Mouse (Mus musculus): Measurements from ENCODE around the gene Ppm1a. TPM values are rescaled to one million over a fixed set of nuclear protein-coding genes. Genes with fewer than 3 reads are reported as not detected.
A peak's percentile ranks its signal among the peaks of the same experiment; 100 is the strongest.

Gene Ppm1a
- polyA plus RNA-seq, 1 experiment from 2014 or later = 25.3 TPM

DNA sequence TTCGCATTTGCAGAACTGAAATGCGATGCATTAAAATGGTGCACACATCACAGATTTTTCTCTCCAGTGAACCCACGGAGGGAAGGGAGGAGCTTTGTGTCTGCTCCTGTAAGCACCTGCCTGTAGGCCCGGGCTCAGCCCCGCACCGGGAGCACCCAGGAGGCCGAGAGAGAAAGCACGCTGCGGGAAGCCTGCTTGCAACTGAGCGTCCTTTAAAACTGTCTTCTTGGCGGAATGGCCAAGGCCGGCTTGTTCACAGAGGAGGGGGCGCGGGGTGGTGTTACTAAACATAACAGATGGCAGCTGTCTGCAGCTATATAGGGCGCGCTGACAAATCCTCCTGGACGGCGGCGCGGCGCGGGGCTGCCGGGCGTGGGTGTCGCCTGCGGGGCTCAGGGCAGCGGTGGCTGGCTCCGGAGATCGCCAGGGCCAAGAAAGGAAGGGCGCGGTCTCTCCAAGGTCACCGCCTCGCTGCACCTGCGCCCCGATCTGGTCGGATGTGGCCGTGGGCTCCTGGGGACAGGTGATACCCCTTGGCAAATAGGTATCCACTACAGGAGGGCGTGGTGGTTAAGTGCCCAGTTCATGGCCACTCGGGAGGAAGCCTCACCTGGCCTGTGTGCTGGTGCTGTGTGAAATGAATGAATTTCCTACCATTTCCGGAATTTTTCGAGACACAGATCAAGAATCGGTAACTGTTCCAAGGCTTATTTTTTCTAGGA is 74.6 kb downstream of the Ppm1a start:
- ATAC-seq (ENCODE audit: low FRiP score, low TSS enrichment) = peak; percentile 57; the same call in 1 of the 2 replicates
- H3K27ac ChIP-seq (ENCODE audit: low read length) = no peak overlapping the region
- 6% methylated on average over 37 of the region's 42 CpGs for WGBS

DNA sequence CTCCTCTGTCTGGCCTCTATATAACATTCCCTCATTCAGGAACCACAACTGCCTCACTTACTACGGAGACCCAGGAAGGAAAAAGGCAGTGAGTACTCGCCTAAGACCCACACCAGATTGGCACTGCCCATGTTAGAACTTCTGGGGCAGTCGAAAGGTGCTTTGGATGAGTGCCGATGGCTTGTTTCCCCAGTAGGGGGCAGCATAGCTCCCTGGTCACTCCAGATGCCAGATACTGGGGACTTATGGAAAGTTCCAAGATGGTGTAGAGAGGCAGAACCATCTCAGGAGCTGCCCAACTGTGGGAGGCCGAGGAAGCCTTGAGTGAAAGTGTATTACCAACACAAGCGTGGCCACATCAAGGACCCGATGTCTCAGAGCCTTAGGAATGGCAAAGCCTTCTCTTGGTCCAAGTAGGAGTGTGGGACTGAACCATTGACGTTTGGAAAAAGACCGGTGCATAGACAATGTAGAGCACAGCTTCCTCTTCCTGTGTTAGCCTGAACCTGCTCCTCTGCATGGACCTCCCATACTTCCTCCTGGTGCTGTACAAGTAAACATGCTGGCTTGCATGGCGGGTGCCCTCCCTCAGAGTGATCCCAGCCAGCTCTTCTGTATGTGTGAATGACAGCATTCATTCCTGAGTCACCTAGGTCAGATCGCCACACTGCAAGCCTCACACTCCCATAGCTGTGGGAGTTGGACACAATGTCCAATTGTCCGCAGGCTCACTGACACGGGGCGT is 77.7 kb downstream of the Ppm1a start:
- peaks cover 8% of the 10 kb centered on the region for H3K4me1 ChIP-seq (ENCODE audit: insufficient read depth, low read length)
- ATAC-seq (ENCODE audit: low FRiP score, low TSS enrichment) = no peak
- no peak overlapping the region for H3K4me2 ChIP-seq (replicated peaks; ENCODE audit: low read depth, low read length)
- no peaks in the 10 kb centered on the region for H3K9me3 ChIP-seq (ENCODE audit: low read length)
- peaks cover 25% of the 10 kb centered on the region for H3K27me3 ChIP-seq (ENCODE audit: insufficient read depth, low read length)
- WGBS = 77% methylated on average over 14 of the region's 14 CpGs
- no peaks in the 10 kb centered on the region for H3K36me3 ChIP-seq (ENCODE audit: insufficient read depth, low read length)
- no peak overlapping the region for H3K27ac ChIP-seq (ENCODE audit: low read length)
- no peak overlapping the region for H3K4me3 ChIP-seq (ENCODE audit: low read length)
- H3K9ac ChIP-seq (replicated peaks; ENCODE audit: low read length) = no peak overlapping the region

More for the DNA sequence above, 74.6 kb downstream of the Ppm1a start:
- H3K4me1 ChIP-seq (ENCODE audit: insufficient read depth, low read length) = peaks cover 8% of the 10 kb centered on the region
- H3K4me3 ChIP-seq (ENCODE audit: low read length) = peak overlapping the region; percentile 41
- peaks cover 25% of the 10 kb centered on the region for H3K27me3 ChIP-seq (ENCODE audit: insufficient read depth, low read length)
- no peaks in the 10 kb centered on the region for H3K36me3 ChIP-seq (ENCODE audit: insufficient read depth, low read length)
- H3K9ac ChIP-seq (replicated peaks; ENCODE audit: low read length) = peak overlapping the region; percentile 55
- H3K4me2 ChIP-seq (replicated peaks; ENCODE audit: low read depth, low read length) = peak overlapping the region; percentile 64
- H3K9me3 ChIP-seq (ENCODE audit: low read length) = no peaks in the 10 kb centered on the region

DNA sequence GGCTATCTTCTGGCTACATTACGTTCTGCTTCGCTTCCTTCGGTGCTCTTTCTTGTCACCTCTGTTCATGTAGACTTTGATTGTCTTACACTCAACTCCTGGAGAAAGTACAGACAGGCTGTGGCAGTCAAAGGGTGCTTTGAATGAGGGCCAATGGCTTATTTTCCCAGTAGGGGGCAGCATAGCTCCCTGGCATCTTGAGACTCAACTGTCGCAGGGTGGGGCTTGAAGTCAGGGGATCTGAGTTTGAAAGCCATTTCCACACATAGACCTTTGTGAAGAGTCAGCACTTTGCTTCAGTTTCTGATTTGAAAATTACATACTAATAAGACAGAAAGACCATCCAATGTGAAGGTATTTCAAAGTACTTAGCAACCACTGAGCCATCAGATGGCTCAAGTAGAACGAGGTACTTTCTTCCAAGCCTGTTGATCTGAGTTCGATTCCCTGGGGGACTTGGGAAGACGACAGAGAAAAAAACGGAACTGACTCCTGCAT is 78.3 kb downstream of the Ppm1a start:
- Histone ChIP-seq H3K9ac (replicated peaks; ENCODE audit: low read length) (no peak overlapping the region), H3K27ac (ENCODE audit: low read length) (no peak overlapping the region), H3K4me3 (ENCODE audit: low read length) (no peak overlapping the region), H3K4me1 (ENCODE audit: insufficient read depth, low read length) (peaks cover 8% of the 10 kb centered on the region), H3K4me2 (replicated peaks; ENCODE audit: low read depth, low read length) (no peak overlapping the region), H3K27me3 (ENCODE audit: insufficient read depth, low read length) (peaks cover 21% of the 10 kb centered on the region), H3K36me3 (ENCODE audit: insufficient read depth, low read length) (no peaks in the 10 kb centered on the region), H3K9me3 (ENCODE audit: low read length) (no peaks in the 10 kb centered on the region)
- ATAC-seq (ENCODE audit: low FRiP score, low TSS enrichment) = no peak
- WGBS = 81% methylated on average over 8 of the region's 8 CpGs

DNA sequence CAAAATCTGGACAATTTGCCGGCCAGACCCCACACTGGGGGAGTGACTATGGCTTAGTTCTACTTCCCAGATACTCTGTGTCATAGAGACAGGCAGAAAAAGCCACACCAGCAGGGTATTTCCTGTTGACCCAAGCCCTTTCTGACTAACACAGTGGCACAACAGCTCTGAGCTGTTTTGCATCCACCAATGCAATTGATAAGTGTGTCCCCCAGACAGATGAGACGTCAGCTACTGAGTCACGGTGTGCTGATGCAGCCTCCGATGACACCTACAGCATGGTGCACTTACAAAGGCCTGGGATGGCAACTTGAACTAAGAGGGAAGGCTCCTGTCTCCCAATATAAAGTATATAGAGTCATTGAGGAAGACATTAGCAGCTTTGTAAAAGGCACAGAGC is 80.0 kb downstream of the Ppm1a start:
- no peak for ATAC-seq (ENCODE audit: low FRiP score, low TSS enrichment)
- 81% methylated on average over 4 of the region's 4 CpGs for WGBS
- H3K9me3 ChIP-seq (ENCODE audit: low read length) = no peaks in the 10 kb centered on the region
- H3K4me2 ChIP-seq (replicated peaks; ENCODE audit: low read depth, low read length) = no peak overlapping the region
- no peaks in the 10 kb centered on the region for H3K36me3 ChIP-seq (ENCODE audit: insufficient read depth, low read length)
- H3K4me1 ChIP-seq (ENCODE audit: insufficient read depth, low read length) = no peaks in the 10 kb centered on the region
- no peak overlapping the region for H3K9ac ChIP-seq (replicated peaks; ENCODE audit: low read length)
- H3K4me3 ChIP-seq (ENCODE audit: low read length) = no peak overlapping the region
- H3K27me3 ChIP-seq (ENCODE audit: insufficient read depth, low read length) = peaks cover 7% of the 10 kb centered on the region
- no peak overlapping the region for H3K27ac ChIP-seq (ENCODE audit: low read length)

DNA sequence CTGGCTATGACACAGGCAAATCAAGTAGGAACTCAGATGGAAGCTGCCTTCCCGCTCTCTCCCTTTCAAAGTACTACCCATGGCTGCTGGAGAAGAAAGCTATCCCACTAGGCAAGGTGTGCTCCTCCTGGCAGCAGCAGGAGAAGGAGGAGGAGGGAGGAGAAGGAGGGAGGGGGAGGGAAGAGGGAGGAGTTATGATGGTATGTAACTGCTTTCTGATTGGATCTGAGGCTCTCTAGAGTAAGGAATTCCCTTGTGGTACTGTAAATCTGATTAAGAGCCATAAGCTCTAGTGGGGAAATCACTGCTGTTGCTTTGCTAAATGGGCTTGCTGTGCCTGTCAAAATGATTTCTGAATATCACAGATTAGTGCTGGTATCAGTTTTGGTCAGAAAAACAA is 84.2 kb downstream of the Ppm1a start:
- Histone ChIP-seq H3K9ac (replicated peaks; ENCODE audit: low read length) (no peak overlapping the region), H3K4me3 (ENCODE audit: low read length) (no peak overlapping the region), H3K4me1 (ENCODE audit: insufficient read depth, low read length) (peaks cover 7% of the 10 kb centered on the region), H3K27me3 (ENCODE audit: insufficient read depth, low read length) (peaks cover 8% of the 10 kb centered on the region), H3K36me3 (ENCODE audit: insufficient read depth, low read length) (no peaks in the 10 kb centered on the region), H3K4me2 (replicated peaks; ENCODE audit: low read depth, low read length) (no peak overlapping the region), H3K27ac (ENCODE audit: low read length) (no peak overlapping the region), H3K9me3 (ENCODE audit: low read length) (peaks cover 2% of the 10 kb centered on the region; the same call in 1 of the 2 replicates)
- no peak for ATAC-seq (ENCODE audit: low FRiP score, low TSS enrichment)
- 100% methylated on average over 1 of the region's 1 CpGs for WGBS

DNA sequence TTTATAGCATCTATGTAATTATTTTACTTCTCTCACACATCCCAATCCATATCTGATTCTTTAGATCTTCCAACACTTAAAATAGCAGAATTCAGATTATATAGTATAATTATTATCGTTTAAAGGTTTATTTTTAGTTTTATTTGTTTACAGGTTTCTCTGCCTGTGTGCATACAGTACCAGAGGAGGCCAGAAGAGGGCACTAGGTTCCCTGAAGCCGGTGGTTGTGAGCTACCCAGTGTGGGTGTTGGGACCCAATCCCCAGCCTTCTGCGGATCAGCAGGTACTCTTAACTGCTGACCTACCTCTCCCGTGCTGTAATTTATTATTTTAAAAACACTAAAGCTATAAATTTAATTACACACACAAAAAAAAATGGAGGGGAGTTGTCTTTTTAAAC is 85.9 kb downstream of the Ppm1a start:
- Histone ChIP-seq H3K9me3 (ENCODE audit: low read length) (peaks cover 2% of the 10 kb centered on the region; the same call in 1 of the 2 replicates), H3K9ac (replicated peaks; ENCODE audit: low read length) (no peak overlapping the region), H3K27ac (ENCODE audit: low read length) (no peak overlapping the region), H3K4me2 (replicated peaks; ENCODE audit: low read depth, low read length) (no peak overlapping the region), H3K27me3 (ENCODE audit: insufficient read depth, low read length) (peaks cover 21% of the 10 kb centered on the region), H3K4me3 (ENCODE audit: low read length) (no peak overlapping the region), H3K4me1 (ENCODE audit: insufficient read depth, low read length) (peaks cover 7% of the 10 kb centered on the region), H3K36me3 (ENCODE audit: insufficient read depth, low read length) (no peaks in the 10 kb centered on the region)
- ATAC-seq (ENCODE audit: low FRiP score, low TSS enrichment) = no peak
- WGBS = 81% methylated on average over 4 of the region's 4 CpGs

DNA sequence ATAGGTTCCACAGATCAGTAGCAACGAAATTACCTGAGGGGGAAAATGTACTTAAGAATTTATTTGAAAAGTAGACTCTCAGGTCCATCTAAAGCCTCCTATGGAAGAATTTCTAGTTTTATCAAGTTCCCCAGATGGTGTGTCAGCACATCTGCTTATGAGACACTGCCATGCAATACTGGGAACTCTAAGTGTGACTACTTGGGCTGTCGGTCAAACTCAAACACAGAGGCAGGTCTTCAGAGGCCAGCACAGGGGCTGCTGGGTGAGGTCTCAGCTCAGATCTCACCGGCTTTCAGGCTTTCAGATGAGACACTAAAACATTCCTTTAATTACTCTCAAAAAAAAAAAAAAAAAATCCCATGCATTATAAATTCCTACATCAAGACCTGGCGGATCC is 86.3 kb downstream of the Ppm1a start:
- Histone ChIP-seq H3K4me1 (ENCODE audit: insufficient read depth, low read length) (peaks cover 7% of the 10 kb centered on the region), H3K27ac (ENCODE audit: low read length) (no peak overlapping the region), H3K9me3 (ENCODE audit: low read length) (peaks cover 2% of the 10 kb centered on the region; the same call in 1 of the 2 replicates), H3K27me3 (ENCODE audit: insufficient read depth, low read length) (peaks cover 23% of the 10 kb centered on the region), H3K36me3 (ENCODE audit: insufficient read depth, low read length) (no peaks in the 10 kb centered on the region), H3K4me2 (replicated peaks; ENCODE audit: low read depth, low read length) (peak overlapping the region; percentile 49; the same call in 1 of the 2 replicates), H3K4me3 (ENCODE audit: low read length) (no peak overlapping the region), H3K9ac (replicated peaks; ENCODE audit: low read length) (no peak overlapping the region)
- ATAC-seq (ENCODE audit: low FRiP score, low TSS enrichment) = 0 out of 2 replicates have a peak, but pooled peaks have one; percentile 16
- WGBS = 65% methylated on average over 4 of the region's 4 CpGs

DNA sequence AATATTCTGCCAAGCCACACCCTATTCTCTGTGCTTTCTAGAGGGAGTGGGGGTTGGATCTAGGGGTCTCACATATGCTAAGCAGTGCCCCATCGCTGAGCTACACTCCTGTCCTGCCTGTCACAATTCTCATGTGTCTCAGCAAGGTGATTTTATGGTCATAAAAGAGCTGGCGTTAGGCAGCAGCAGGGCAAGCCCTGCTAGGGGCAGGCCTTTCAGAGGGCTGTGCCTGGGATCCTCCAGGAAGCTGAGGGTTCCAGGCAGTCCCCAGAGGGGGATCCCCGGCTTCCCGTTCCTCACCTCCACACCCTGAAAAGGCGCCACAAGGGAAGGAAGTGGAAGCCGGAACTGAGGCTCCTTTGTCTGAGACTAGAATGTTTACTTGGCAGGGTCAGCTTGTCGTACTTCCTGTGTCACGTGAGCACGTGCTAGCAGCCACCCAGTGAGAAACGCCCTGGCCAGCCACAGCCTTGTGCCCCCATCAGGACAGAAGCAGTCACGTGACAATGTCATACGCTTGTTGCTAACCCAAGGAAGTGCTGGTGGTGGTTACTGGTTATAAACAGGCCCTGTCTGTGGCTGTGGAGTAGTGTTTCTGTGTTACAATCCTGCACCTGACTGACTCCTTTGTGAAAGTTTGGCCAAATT is 86.8 kb downstream of the Ppm1a start:
- WGBS = 11% methylated on average over 12 of the region's 12 CpGs
- Histone ChIP-seq H3K4me1 (ENCODE audit: insufficient read depth, low read length) (peaks cover 7% of the 10 kb centered on the region), H3K9me3 (ENCODE audit: low read length) (peaks cover 2% of the 10 kb centered on the region; the same call in 1 of the 2 replicates), H3K27me3 (ENCODE audit: insufficient read depth, low read length) (peaks cover 25% of the 10 kb centered on the region), H3K4me2 (replicated peaks; ENCODE audit: low read depth, low read length) (peak overlapping the region; percentile 49), H3K36me3 (ENCODE audit: insufficient read depth, low read length) (no peaks in the 10 kb centered on the region), H3K4me3 (ENCODE audit: low read length) (peak overlapping the region; percentile 18), H3K27ac (ENCODE audit: low read length) (no peak overlapping the region), H3K9ac (replicated peaks; ENCODE audit: low read length) (peak overlapping the region; percentile 54)
- ATAC-seq (ENCODE audit: low FRiP score, low TSS enrichment) = peak; percentile 88

DNA sequence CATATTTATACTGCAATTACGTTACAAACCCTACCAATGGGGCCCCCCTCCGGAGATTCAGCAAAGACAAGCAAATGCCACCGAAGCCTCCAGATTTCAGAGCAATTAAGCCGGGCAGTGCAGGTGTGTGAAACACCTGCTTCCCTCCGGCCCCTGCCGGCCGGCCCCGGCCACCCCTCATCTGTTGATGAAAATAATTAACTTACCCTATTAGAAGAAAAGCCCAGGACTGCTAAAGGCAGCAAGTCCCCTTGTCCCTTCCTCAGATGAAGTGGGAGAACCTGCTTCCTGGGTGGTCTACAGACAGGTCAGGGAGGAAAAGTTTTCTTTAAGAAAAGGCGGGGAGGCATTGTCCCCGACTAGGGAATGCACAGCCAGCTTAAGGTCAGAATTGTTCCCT is 88.7 kb downstream of the Ppm1a start:
- H3K27ac ChIP-seq (ENCODE audit: low read length) = no peak overlapping the region
- WGBS = 24% methylated on average over 10 of the region's 10 CpGs
- 0 out of 2 replicates have a peak, but pooled peaks have one; percentile 27 for ATAC-seq (ENCODE audit: low FRiP score, low TSS enrichment)

More for the DNA sequence above, 88.7 kb downstream of the Ppm1a start:
- H3K27me3 ChIP-seq (ENCODE audit: insufficient read depth, low read length) = peaks cover 42% of the 10 kb centered on the region
- peaks cover 2% of the 10 kb centered on the region; the same call in 1 of the 2 replicates for H3K9me3 ChIP-seq (ENCODE audit: low read length)
- H3K36me3 ChIP-seq (ENCODE audit: insufficient read depth, low read length) = no peaks in the 10 kb centered on the region
- no peak overlapping the region for H3K4me2 ChIP-seq (replicated peaks; ENCODE audit: low read depth, low read length)
- no peak overlapping the region for H3K9ac ChIP-seq (replicated peaks; ENCODE audit: low read length)
- peaks cover 7% of the 10 kb centered on the region for H3K4me1 ChIP-seq (ENCODE audit: insufficient read depth, low read length)
- no peak overlapping the region for H3K4me3 ChIP-seq (ENCODE audit: low read length)
